Mouse (Mus musculus): ENCODE measurements around the gene Ssh1. TPM values are rescaled to one million over a fixed set of nuclear protein-coding genes. Genes with fewer than 3 reads are reported as not detected.

Ssh1 gene
- polyA plus RNA-seq, 1 experiment from 2014 or later = 17.8 TPM

- WGBS = 65% methylated on average over 12 of the region's 12 CpGs
- Histone ChIP-seq H3K27ac (ENCODE audit: low read depth, low read length) (no peak overlapping the region), H3K4me2 (no peak overlapping the region), H3K9ac (ENCODE audit: low read depth, low read length) (no peak overlapping the region), H3K27me3 (replicated peaks; ENCODE audit: control insufficient read depth, insufficient read depth, low read length) (no peaks in the 10 kb centered on the region), H3K9me3 (ENCODE audit: control insufficient read depth, low read length) (no peaks in the 10 kb centered on the region), H3K4me3 (ENCODE audit: low read depth, low read length) (no peak overlapping the region), H3K36me3 (ENCODE audit: control insufficient read depth, insufficient read depth, low read length) (peaks cover 33% of the 10 kb centered on the region), H3K4me1 (replicated peaks; ENCODE audit: control insufficient read depth, insufficient read depth, low read length) (peaks cover 16% of the 10 kb centered on the region)
- DNase-seq (ENCODE audit: low spot score) (no peak), ATAC-seq (replicated peaks; ENCODE audit: low FRiP score) (no peak)
Measured at GRCm38 (mm10) chr5:113939263-113939900, 54.3 kb downstream of the Ssh1 start.

- Histone ChIP-seq H3K9ac (ENCODE audit: low read depth, low read length) (no peak overlapping the region), H3K27me3 (replicated peaks; ENCODE audit: control insufficient read depth, insufficient read depth, low read length) (no peaks in the 10 kb centered on the region), H3K4me3 (ENCODE audit: low read depth, low read length) (no peak overlapping the region), H3K4me1 (replicated peaks; ENCODE audit: control insufficient read depth, insufficient read depth, low read length) (peaks cover 26% of the 10 kb centered on the region), H3K36me3 (ENCODE audit: control insufficient read depth, insufficient read depth, low read length) (peaks cover 23% of the 10 kb centered on the region), H3K27ac (ENCODE audit: low read depth, low read length) (peak overlapping the region; percentile 16; the same call in 1 of the 2 replicates), H3K4me2 (no peak overlapping the region), H3K9me3 (ENCODE audit: control insufficient read depth, low read length) (no peaks in the 10 kb centered on the region)
- 48% methylated on average over 7 of the region's 7 CpGs for WGBS
- ATAC-seq (replicated peaks; ENCODE audit: low FRiP score) = no peak; the same call in 1 of the 2 replicates
- no peak for DNase-seq (ENCODE audit: low spot score)
Measured at GRCm38 (mm10) chr5:113937650-113938049, 56.0 kb downstream of the Ssh1 start.

- Histone ChIP-seq H3K4me3 (ENCODE audit: low read depth, low read length) (no peak overlapping the region), H3K4me1 (replicated peaks; ENCODE audit: control insufficient read depth, insufficient read depth, low read length) (peaks cover 33% of the 10 kb centered on the region), H3K9me3 (ENCODE audit: control insufficient read depth, low read length) (no peaks in the 10 kb centered on the region), H3K27me3 (replicated peaks; ENCODE audit: control insufficient read depth, insufficient read depth, low read length) (no peaks in the 10 kb centered on the region), H3K36me3 (ENCODE audit: control insufficient read depth, insufficient read depth, low read length) (no peaks in the 10 kb centered on the region), H3K27ac (ENCODE audit: low read depth, low read length) (no peak overlapping the region), H3K4me2 (no peak overlapping the region), H3K9ac (ENCODE audit: low read depth, low read length) (no peak overlapping the region)
- DNase-seq (ENCODE audit: low spot score) (no peak), ATAC-seq (replicated peaks; ENCODE audit: low FRiP score) (no peak)
- WGBS = 45% methylated on average over 6 of the region's 6 CpGs
Measured at GRCm38 (mm10) chr5:113933889-113934288, 59.8 kb downstream of the Ssh1 start.

- DNase-seq (ENCODE audit: low spot score) = no peak
- H3K27ac ChIP-seq (ENCODE audit: low read depth, low read length) = no peak overlapping the region
- no peaks in the 10 kb centered on the region for H3K27me3 ChIP-seq (replicated peaks; ENCODE audit: control insufficient read depth, insufficient read depth, low read length)
- WGBS = 71% methylated on average over 4 of the region's 4 CpGs
- no peak overlapping the region for H3K4me2 ChIP-seq
- no peak for ATAC-seq (replicated peaks; ENCODE audit: low FRiP score)
- H3K4me3 ChIP-seq (ENCODE audit: low read depth, low read length) = no peak overlapping the region
- H3K4me1 ChIP-seq (replicated peaks; ENCODE audit: control insufficient read depth, insufficient read depth, low read length) = peaks cover 33% of the 10 kb centered on the region
- H3K9ac ChIP-seq (ENCODE audit: low read depth, low read length) = no peak overlapping the region
- H3K9me3 ChIP-seq (ENCODE audit: control insufficient read depth, low read length) = no peaks in the 10 kb centered on the region
- H3K36me3 ChIP-seq (ENCODE audit: control insufficient read depth, insufficient read depth, low read length) = no peaks in the 10 kb centered on the region
Measured at GRCm38 (mm10) chr5:113933480-113933879, 60.2 kb downstream of the Ssh1 start.

- peaks cover 24% of the 10 kb centered on the region for H3K4me1 ChIP-seq (replicated peaks; ENCODE audit: control insufficient read depth, insufficient read depth, low read length)
- ATAC-seq (replicated peaks; ENCODE audit: low FRiP score) = no peak
- peaks cover 4% of the 10 kb centered on the region; the same call in 1 of the 2 replicates for H3K9me3 ChIP-seq (ENCODE audit: control insufficient read depth, low read length)
- WGBS = 75% methylated on average over 3 of the region's 3 CpGs
- H3K4me3 ChIP-seq (ENCODE audit: low read depth, low read length) = no peak overlapping the region
- no peaks in the 10 kb centered on the region for H3K36me3 ChIP-seq (ENCODE audit: control insufficient read depth, insufficient read depth, low read length)
- H3K27ac ChIP-seq (ENCODE audit: low read depth, low read length) = no peak overlapping the region
- H3K4me2 ChIP-seq = no peak overlapping the region
- no peaks in the 10 kb centered on the region for H3K27me3 ChIP-seq (replicated peaks; ENCODE audit: control insufficient read depth, insufficient read depth, low read length)
- no peak overlapping the region for H3K9ac ChIP-seq (ENCODE audit: low read depth, low read length)
- DNase-seq (ENCODE audit: low spot score) = no peak
Measured at GRCm38 (mm10) chr5:113932310-113932709, 61.4 kb downstream of the Ssh1 start.

- 0 out of 2 replicates have a peak, but pooled peaks have one; percentile 33 for ATAC-seq (replicated peaks; ENCODE audit: low FRiP score)
- no peak for DNase-seq (ENCODE audit: low spot score)
- no peaks in the 10 kb centered on the region for H3K27me3 ChIP-seq (replicated peaks; ENCODE audit: control insufficient read depth, insufficient read depth, low read length)
- no peak overlapping the region for H3K4me3 ChIP-seq (ENCODE audit: low read depth, low read length)
- 34% methylated on average over 18 of the region's 18 CpGs for WGBS
- peaks cover 4% of the 10 kb centered on the region; the same call in 1 of the 2 replicates for H3K9me3 ChIP-seq (ENCODE audit: control insufficient read depth, low read length)
- H3K9ac ChIP-seq (ENCODE audit: low read depth, low read length) = no peak overlapping the region
- H3K4me1 ChIP-seq (replicated peaks; ENCODE audit: control insufficient read depth, insufficient read depth, low read length) = peaks cover 23% of the 10 kb centered on the region
- peak overlapping the region; percentile 32 for H3K4me2 ChIP-seq
- H3K36me3 ChIP-seq (ENCODE audit: control insufficient read depth, insufficient read depth, low read length) = no peaks in the 10 kb centered on the region
- H3K27ac ChIP-seq (ENCODE audit: low read depth, low read length) = peak overlapping the region; percentile 8; the same call in 1 of the 2 replicates
Measured at GRCm38 (mm10) chr5:113930648-113931609, 62.8 kb downstream of the Ssh1 start.

- DNase-seq (ENCODE audit: low spot score) = no peak
- Histone ChIP-seq H3K4me1 (replicated peaks; ENCODE audit: control insufficient read depth, insufficient read depth, low read length) (peaks cover 29% of the 10 kb centered on the region), H3K36me3 (ENCODE audit: control insufficient read depth, insufficient read depth, low read length) (no peaks in the 10 kb centered on the region), H3K9me3 (ENCODE audit: control insufficient read depth, low read length) (peaks cover 4% of the 10 kb centered on the region; the same call in 1 of the 2 replicates), H3K4me2 (peak overlapping the region; percentile 25), H3K27me3 (replicated peaks; ENCODE audit: control insufficient read depth, insufficient read depth, low read length) (no peaks in the 10 kb centered on the region), H3K4me3 (ENCODE audit: low read depth, low read length) (no peak overlapping the region), H3K9ac (ENCODE audit: low read depth, low read length) (no peak overlapping the region), H3K27ac (ENCODE audit: low read depth, low read length) (0 out of 2 replicates have a peak overlapping the region, but pooled peaks have one; percentile 38)
- 48% methylated on average over 10 of the region's 10 CpGs for WGBS
- ATAC-seq (replicated peaks; ENCODE audit: low FRiP score) = no peak
Measured at GRCm38 (mm10) chr5:113929950-113930647, 63.6 kb downstream of the Ssh1 start.

- H3K4me3 ChIP-seq (ENCODE audit: low read depth, low read length) = no peak overlapping the region
- peaks cover 4% of the 10 kb centered on the region; the same call in 1 of the 2 replicates for H3K9me3 ChIP-seq (ENCODE audit: control insufficient read depth, low read length)
- H3K4me2 ChIP-seq = peak overlapping the region; percentile 25; the same call in 1 of the 2 replicates
- H3K36me3 ChIP-seq (ENCODE audit: control insufficient read depth, insufficient read depth, low read length) = no peaks in the 10 kb centered on the region
- H3K27ac ChIP-seq (ENCODE audit: low read depth, low read length) = no peak overlapping the region
- DNase-seq (ENCODE audit: low spot score) (no peak), ATAC-seq (replicated peaks; ENCODE audit: low FRiP score) (no peak)
- no peaks in the 10 kb centered on the region for H3K27me3 ChIP-seq (replicated peaks; ENCODE audit: control insufficient read depth, insufficient read depth, low read length)
- H3K4me1 ChIP-seq (replicated peaks; ENCODE audit: control insufficient read depth, insufficient read depth, low read length) = peaks cover 28% of the 10 kb centered on the region
- H3K9ac ChIP-seq (ENCODE audit: low read depth, low read length) = no peak overlapping the region
- 57% methylated on average over 10 of the region's 10 CpGs for WGBS
Measured at GRCm38 (mm10) chr5:113929526-113929925, 64.2 kb downstream of the Ssh1 start.
